Mouse (Mus musculus) stomach, embryonic 16.5 days (tissue): Measurements from ENCODE around the gene Ppt2. TPM values are rescaled to one million over a fixed set of nuclear protein-coding genes. Genes with fewer than 3 reads are reported as not detected.

Experiments used
- ATAC-seq: fragments of 200-750 bp; cut with Nextera tagmentation; 2 replicates; pipeline ENCODE4 v1.8.0; 2017; ENCODE audit warnings: moderate number of reproducible peaks, moderate TSS enrichment; ENCODE audit not compliant: insufficient read depth, low FRiP score
- H3K27ac ChIP-seq: fragments of 300-500 bp; sonication (generic); 2 replicates; pipeline ENCODE4 v1.5.1; 2014; ENCODE audit warnings: low read length
- H3K27me3 ChIP-seq: fragments of 300-500 bp; sonication (generic); 2 replicates; pipeline ENCODE4 v1.6.1; 2014; ENCODE audit warnings: low read length, control low read depth, mixed read lengths; ENCODE audit not compliant: control insufficient read depth, insufficient read depth
- H3K36me3 ChIP-seq: fragments of 300-500 bp; sonication (generic); 2 replicates; pipeline ENCODE4 v1.6.1; 2014; ENCODE audit warnings: low read length; ENCODE audit not compliant: control insufficient read depth, insufficient read depth
- H3K4me1 ChIP-seq: fragments of 300-500 bp; sonication (generic); 2 replicates; pipeline ENCODE4 v1.6.1; 2014; ENCODE audit warnings: low read length, control low read depth, mixed read lengths; ENCODE audit not compliant: control insufficient read depth, insufficient read depth
- H3K4me2 ChIP-seq: fragments of 300-500 bp; sonication (generic); 2 replicates; pipeline ENCODE4 v1.6.1; 2014; ENCODE audit warnings: low read depth, low read length, mixed read lengths
- H3K4me3 ChIP-seq: fragments of 300-500 bp; sonication (generic); replicated peaks from 2 replicates; pipeline ENCODE4 v1.5.1; 2014; ENCODE audit warnings: mild to moderate bottlenecking, low read length
- H3K9ac ChIP-seq: fragments of 300-500 bp; sonication (generic); 2 replicates; pipeline ENCODE4 v1.6.1; 2014; ENCODE audit warnings: low read length
- H3K9me3 ChIP-seq: fragments of 300-500 bp; sonication (generic); replicated peaks from 2 replicates; pipeline ENCODE4 v1.6.1; 2016; ENCODE audit warnings: low read length, control low read depth; ENCODE audit not compliant: control insufficient read depth
- WGBS: fragments of 180-500 bp; shearing (Covaris S2); extraction: QIAGEN DNeasy Blood & Tissue Kit; methylation state at CpG from one replicate; pipeline ENCODE4 v1.1.7; 2014; 5-methylcytosine and 5-hydroxymethylcytosine counted together
- polyA plus RNA-seq: library from polyadenylated mRNA; unstranded; fragments of >200 nt; fragmentation: Nextera tagmentation; extraction: Ambion mirVana; gene quantifications from 2 replicates; pipeline ENCODE4 v1.2.1, GENCODE M21; 2015

Ppt2 gene
- polyA plus RNA-seq, result 25.2 and 25.7 TPM in 2 replicates

GRCm38 (mm10) chr17:34627943-34628643 is at the start of gene Ppt2:
Ppt2 (minus strand) TSS chr17:34628510.
- 4% methylated on average over 29 of the region's 29 CpGs for WGBS
- Histone ChIP-seq H3K27ac (peak within 1 kb of the TSS; percentile 99), H3K4me3 (peak within 1 kb of the TSS; percentile 87), H3K9me3 (no peaks in the 10 kb centered on the region), H3K4me1 (peaks cover 46% of the 10 kb centered on the region), H3K9ac (peak within 1 kb of the TSS; percentile 91), H3K36me3 (no peaks in the 10 kb centered on the region), H3K4me2 (peak within 1 kb of the TSS; percentile 70), H3K27me3 (peaks cover 21% of the 10 kb centered on the region)
- ATAC-seq, result peak; percentile 12

GRCm38 (mm10) chr17:34676671-34677070 is 48.4 kb upstream of the Ppt2 start:
- Histone ChIP-seq H3K4me3 (no peak overlapping the region), H3K9ac (no peak overlapping the region), H3K27ac (no peak overlapping the region), H3K4me2 (no peak overlapping the region), H3K27me3 (peaks cover 33% of the 10 kb centered on the region), H3K9me3 (no peaks in the 10 kb centered on the region), H3K4me1 (peaks cover 16% of the 10 kb centered on the region), H3K36me3 (no peaks in the 10 kb centered on the region)
- no peak for ATAC-seq
- 56% methylated on average over 12 of the region's 12 CpGs for WGBS

- 0 out of 2 replicates have a peak overlapping the region, but pooled peaks have one; percentile 5 for H3K9ac ChIP-seq
- no peak overlapping the region for H3K4me3 ChIP-seq
- H3K4me1 ChIP-seq, result peaks cover 14% of the 10 kb centered on the region
- no peak for ATAC-seq
- H3K4me2 ChIP-seq, result no peak overlapping the region
- no peaks in the 10 kb centered on the region for H3K36me3 ChIP-seq
- peaks cover 39% of the 10 kb centered on the region for H3K27me3 ChIP-seq
- peak overlapping the region; percentile 23; the same call in 1 of the 2 replicates for H3K27ac ChIP-seq
- 77% methylated on average over 6 of the region's 6 CpGs for WGBS
- no peaks in the 10 kb centered on the region for H3K9me3 ChIP-seq
Observed at GRCm38 (mm10) chr17:34676093-34676460, 47.8 kb upstream of the Ppt2 start.

- Histone ChIP-seq H3K4me1 (peaks cover 14% of the 10 kb centered on the region), H3K27me3 (peaks cover 46% of the 10 kb centered on the region), H3K4me3 (no peak overlapping the region), H3K9me3 (no peaks in the 10 kb centered on the region), H3K9ac (peak overlapping the region; percentile 5; the same call in 1 of the 2 replicates), H3K4me2 (no peak overlapping the region), H3K36me3 (no peaks in the 10 kb centered on the region), H3K27ac (peak overlapping the region; percentile 85)
- 0 out of 2 replicates have a peak, but pooled peaks have one; percentile 11 for ATAC-seq
- whole genome bisulfite sequencing, result 45% methylated on average over 13 of the region's 13 CpGs
Observed at GRCm38 (mm10) chr17:34675205-34676092, 47.1 kb upstream of the Ppt2 start.

GRCm38 (mm10) chr17:34674524-34675204 is 46.4 kb upstream of the Ppt2 start:
- ATAC-seq, result peak; percentile 57; the same call in 1 of the 2 replicates
- no peak overlapping the region; the same call in 1 of the 2 replicates for H3K9ac ChIP-seq
- H3K4me3 ChIP-seq, result no peak overlapping the region
- no peaks in the 10 kb centered on the region for H3K9me3 ChIP-seq
- 36% methylated on average over 11 of the region's 11 CpGs for WGBS
- peaks cover 53% of the 10 kb centered on the region for H3K27me3 ChIP-seq
- H3K4me2 ChIP-seq, result peak overlapping the region; percentile 21; the same call in 1 of the 2 replicates
- peak overlapping the region; percentile 85 for H3K27ac ChIP-seq
- H3K36me3 ChIP-seq, result no peaks in the 10 kb centered on the region
- peaks cover 14% of the 10 kb centered on the region for H3K4me1 ChIP-seq

GRCm38 (mm10) chr17:34673139-34673538 is 44.8 kb upstream of the Ppt2 start:
- H3K27me3 ChIP-seq, result peaks cover 49% of the 10 kb centered on the region

GRCm38 (mm10) chr17:34672246-34672792 is 44.0 kb upstream of the Ppt2 start:
- H3K4me3 ChIP-seq, result peak overlapping the region; percentile 37
- WGBS, result 32% methylated on average over 49 of the region's 49 CpGs
- no peaks in the 10 kb centered on the region for H3K9me3 ChIP-seq
- peaks cover 14% of the 10 kb centered on the region for H3K4me1 ChIP-seq
- H3K4me2 ChIP-seq, result peak overlapping the region; percentile 48
- H3K27ac ChIP-seq, result no peak overlapping the region
- peaks cover 49% of the 10 kb centered on the region for H3K27me3 ChIP-seq
- peak overlapping the region; percentile 55 for H3K9ac ChIP-seq
- ATAC-seq, result no peak
- no peaks in the 10 kb centered on the region for H3K36me3 ChIP-seq

More at GRCm38 (mm10) chr17:34673139-34673538, 44.8 kb upstream of the Ppt2 start:
- 85% methylated on average over 7 of the region's 7 CpGs for WGBS
- no peak for ATAC-seq
- Histone ChIP-seq H3K9ac (no peak overlapping the region), H3K4me1 (peaks cover 14% of the 10 kb centered on the region), H3K9me3 (no peaks in the 10 kb centered on the region), H3K27ac (no peak overlapping the region), H3K4me2 (no peak overlapping the region), H3K36me3 (no peaks in the 10 kb centered on the region), H3K4me3 (no peak overlapping the region)

- Histone ChIP-seq H3K4me1 (peaks cover 14% of the 10 kb centered on the region), H3K4me3 (peak overlapping the region; percentile 37), H3K9ac (peak overlapping the region; percentile 55), H3K27me3 (peaks cover 49% of the 10 kb centered on the region), H3K36me3 (no peaks in the 10 kb centered on the region), H3K9me3 (no peaks in the 10 kb centered on the region), H3K4me2 (peak overlapping the region; percentile 48), H3K27ac (no peak overlapping the region)
- ATAC-seq, result peak; percentile 26; the same call in 1 of the 2 replicates
- WGBS, result 13% methylated on average over 93 of the region's 93 CpGs
Observed at GRCm38 (mm10) chr17:34671151-34672066, 43.1 kb upstream of the Ppt2 start.
